Mouse (Mus musculus) heart, postnatal 0 days (tissue): ENCODE data around the gene Fiz1. TPM values are rescaled to one million over a fixed set of nuclear protein-coding genes. Genes with fewer than 3 reads are reported as not detected.

Source experiments
- ATAC-seq: fragments of 200-750 bp; cut with Nextera tagmentation; 2 replicates; pipeline ENCODE4 v1.8.0; 2017; ENCODE audit warnings: low read depth, moderate number of reproducible peaks, moderate library complexity; ENCODE audit not compliant: insufficient read depth
- DNase-seq: peaks from one replicate; pipeline ENCODE4 v3.0.0-alpha.2; 2016; ENCODE audit warnings: low spot score
- H3K27ac ChIP-seq: fragments of 300-500 bp; sonication (generic); 2 replicates; pipeline ENCODE4 v1.5.1; 2014; ENCODE audit warnings: low read depth, mild to moderate bottlenecking
- H3K27me3 ChIP-seq: fragments of 300-500 bp; sonication (generic); 2 replicates; pipeline ENCODE4 v1.6.1; 2014; ENCODE audit warnings: low read length, mixed read lengths; ENCODE audit not compliant: control insufficient read depth, insufficient read depth
- H3K36me3 ChIP-seq: fragments of 300-500 bp; sonication (generic); replicated peaks from 2 replicates; pipeline ENCODE4 v1.6.1; 2014; ENCODE audit warnings: low read length, mixed read lengths; ENCODE audit not compliant: control insufficient read depth, insufficient read depth
- H3K4me1 ChIP-seq: fragments of 300-500 bp; sonication (generic); 2 replicates; pipeline ENCODE4 v1.6.1; 2014; ENCODE audit warnings: antibody characterized with exemption; ENCODE audit not compliant: control insufficient read depth, insufficient read depth
- H3K4me2 ChIP-seq: fragments of 300-500 bp; sonication (generic); 2 replicates; pipeline ENCODE4 v1.6.1; 2014; ENCODE audit warnings: low read depth, mild to moderate bottlenecking, low read length, moderate library complexity
- H3K4me3 ChIP-seq: fragments of 300-500 bp; sonication (generic); 2 replicates; pipeline ENCODE4 v1.5.1; 2014; ENCODE audit warnings: low read depth, low read length
- H3K9ac ChIP-seq: fragments of 300-500 bp; sonication (generic); replicated peaks from 2 replicates; pipeline ENCODE4 v1.6.1; 2014; ENCODE audit warnings: low read depth, low read length, mixed read lengths
- H3K9me3 ChIP-seq: fragments of 300-500 bp; sonication (generic); replicated peaks from 2 replicates; pipeline ENCODE4 v1.6.1; 2016; ENCODE audit warnings: low read length; ENCODE audit not compliant: control insufficient read depth
- CTCF ChIP-seq: IDR thresholded peaks from 2 replicates; pipeline ENCODE4 v1.5.1; 2016; ENCODE audit warnings: antibody characterized with exemption, control low read depth, low read depth
- EP300 ChIP-seq: IDR thresholded peaks from 2 replicates; pipeline ENCODE4 v1.6.1; 2016; ENCODE audit warnings: antibody characterized with exemption, low read depth
- WGBS: fragments of 180-500 bp; shearing (Covaris S2); extraction: QIAGEN DNeasy Blood & Tissue Kit; methylation state at CpG from one replicate; pipeline ENCODE4 v1.1.7; 2014; 5-methylcytosine and 5-hydroxymethylcytosine counted together
- polyA plus RNA-seq: library from polyadenylated mRNA; unstranded; fragments of >200 nt; fragmentation: Nextera tagmentation; extraction: Ambion mirVana; gene quantifications from 2 replicates; pipeline ENCODE4 v1.2.1, GENCODE M21; 2015
- total RNA-seq: library from RNA; depleted of rRNA; stranded (reverse); fragments of >200 nt; gene quantifications from 2 replicates; pipeline ENCODE4 v1.2.3, GENCODE M21; 2014; ENCODE audit warnings: low replicate concordance

The Fiz1 gene
- total and polyA plus RNA-seq, 2 experiments from 2014 or later, result 14.4 to 37.2 TPM

- H3K27ac ChIP-seq, result no peak overlapping the region
- no peak overlapping the region for H3K4me2 ChIP-seq
- TF ChIP-seq CTCF (no peak), EP300 (no peak)
- H3K9me3 ChIP-seq, result peaks cover 21% of the 10 kb centered on the region
- no peaks in the 10 kb centered on the region for H3K27me3 ChIP-seq
- H3K36me3 ChIP-seq, result peaks cover 79% of the 10 kb centered on the region
- ATAC-seq (no peak), DNase-seq (no peak)
- 85% methylated on average over 63 of the region's 63 CpGs for WGBS
- H3K4me1 ChIP-seq, result no peaks in the 10 kb centered on the region
- no peak overlapping the region for H3K4me3 ChIP-seq
- no peak overlapping the region for H3K9ac ChIP-seq
These were observed 16.2 kb upstream of the Fiz1 start for GRCm38 (mm10) chr7:5030554-5031275.

- Histone ChIP-seq H3K27me3 (no peaks in the 10 kb centered on the region), H3K27ac (no peak overlapping the region), H3K9ac (no peak overlapping the region), H3K9me3 (peaks cover 21% of the 10 kb centered on the region), H3K36me3 (peaks cover 73% of the 10 kb centered on the region), H3K4me1 (no peaks in the 10 kb centered on the region), H3K4me3 (no peak overlapping the region), H3K4me2 (no peak overlapping the region)
- DNase-seq (no peak), ATAC-seq (no peak)
- TF ChIP-seq EP300, result no peak
- TF ChIP-seq CTCF, result no peak
- 89% methylated on average over 21 of the region's 21 CpGs for WGBS
These were observed 15.4 kb upstream of the Fiz1 start for GRCm38 (mm10) chr7:5029946-5030345.

- no peaks in the 10 kb centered on the region for H3K27me3 ChIP-seq
- no peak overlapping the region for H3K9ac ChIP-seq
- peaks cover 21% of the 10 kb centered on the region for H3K9me3 ChIP-seq
- no peaks in the 10 kb centered on the region for H3K4me1 ChIP-seq
- ATAC-seq, result no peak
- no peak for DNase-seq
- no peak overlapping the region for H3K4me3 ChIP-seq
- no peak overlapping the region for H3K4me2 ChIP-seq
- TF ChIP-seq EP300 (no peak), CTCF (no peak)
- H3K27ac ChIP-seq, result no peak overlapping the region
- 93% methylated on average over 22 of the region's 22 CpGs for whole genome bisulfite sequencing
- H3K36me3 ChIP-seq, result peaks cover 75% of the 10 kb centered on the region
These were observed 15.0 kb upstream of the Fiz1 start for GRCm38 (mm10) chr7:5029543-5029942.

- Histone ChIP-seq H3K27ac (peak overlapping the region; percentile 97), H3K36me3 (peaks cover 29% of the 10 kb centered on the region), H3K9me3 (no peaks in the 10 kb centered on the region), H3K4me2 (peak overlapping the region; percentile 91), H3K27me3 (no peaks in the 10 kb centered on the region), H3K4me1 (peaks cover 14% of the 10 kb centered on the region), H3K9ac (peak overlapping the region; percentile 97), H3K4me3 (peak overlapping the region; percentile 98)
- ATAC-seq (no peak), DNase-seq (no peak)
- 44% methylated on average over 5 of the region's 5 CpGs for WGBS
- TF ChIP-seq EP300 (no peak), CTCF (no peak)
These were observed 6.7 kb upstream of the Fiz1 start for GRCm38 (mm10) chr7:5021197-5021596.

- Histone ChIP-seq H3K9ac (peak overlapping the region; percentile 97), H3K4me3 (peak overlapping the region; percentile 98), H3K36me3 (peaks cover 29% of the 10 kb centered on the region), H3K27me3 (no peaks in the 10 kb centered on the region), H3K4me2 (peak overlapping the region; percentile 91), H3K4me1 (peaks cover 18% of the 10 kb centered on the region), H3K27ac (peak overlapping the region; percentile 97), H3K9me3 (no peaks in the 10 kb centered on the region)
- 0% methylated on average over 15 of the region's 15 CpGs for WGBS
- DNase-seq, result no peak
- TF ChIP-seq EP300, result no peak
- TF ChIP-seq CTCF, result no peak
- ATAC-seq, result no peak
These were observed 6.2 kb upstream of the Fiz1 start for GRCm38 (mm10) chr7:5020685-5021084.
